Mouse (Mus musculus) natural killer cell, adult 2 months (primary cell): Measurements from ENCODE around the gene 1700010B08Rik.

Source experiments
- DNase-seq, 2 experiments: peaks; one replicate each; pipeline ENCODE4 v3.0.0; 2022; ENCODE audit warnings: low spot score in 2 of 2

The 1700010B08Rik gene

GRCm38 (mm10) chr2:173770620-173771019, 51.4 kb downstream of the 1700010B08Rik start:
- no peak for DNase-seq
